Mouse (Mus musculus): ENCODE data around the gene Ubxn11.

- no peak for TF ChIP-seq CTCF (IDR thresholded peaks at IDR 0.05; ENCODE audit: extremely low read depth, insufficient read depth, low read length)
- no peak for TF ChIP-seq POLR2A (IDR thresholded peaks at IDR 0.05; ENCODE audit: extremely low read depth, insufficient read depth, low read length)
Observed at GRCm38 (mm10) chr4:134138857-134139256, 36.5 kb downstream of the Ubxn11 start.

Data from cortical plate, adult 2 months (tissue).